Mouse (Mus musculus) mature B cell (primary cell): ENCODE data around the gene Npw.
"Not testable (repeated sequence)": the region's sequence is repeated elsewhere in the genome, so short reads cannot be mapped to it uniquely, and the experiment has no call there.

Experiments
- in situ Hi-C: fragments of 300-500 bp; cut with MboI; formaldehyde crosslinking; loops from 2 replicates; pipeline ENCODE4 v1.14.3; 2019

Gene Npw

DNA sequence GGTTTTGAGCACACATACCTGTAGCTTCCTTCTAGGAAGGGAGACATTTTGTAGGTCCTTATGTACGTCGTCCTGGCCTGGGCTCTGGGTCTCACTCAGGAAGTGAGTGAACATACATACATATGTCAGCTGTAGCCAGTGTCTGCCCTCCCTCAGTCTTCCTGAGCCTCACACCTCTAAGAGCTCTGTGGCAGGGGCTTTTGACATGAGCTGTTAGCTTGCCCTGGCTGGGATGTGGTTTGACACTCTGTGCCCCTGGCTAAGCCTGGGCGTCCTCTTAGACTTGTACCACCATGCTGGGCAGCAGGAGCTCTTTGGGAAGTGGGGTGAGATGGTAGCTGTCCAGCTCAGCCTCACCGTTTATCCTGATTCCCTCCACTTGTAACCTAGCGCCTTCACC, 13.1 kb upstream of the Npw start:
- in situ Hi-C loops = no loop called here

GRCm38 (mm10) chr17:24670246-24670844, 12.1 kb upstream of the Npw start:
- in situ Hi-C loops = no loop called here

DNA sequence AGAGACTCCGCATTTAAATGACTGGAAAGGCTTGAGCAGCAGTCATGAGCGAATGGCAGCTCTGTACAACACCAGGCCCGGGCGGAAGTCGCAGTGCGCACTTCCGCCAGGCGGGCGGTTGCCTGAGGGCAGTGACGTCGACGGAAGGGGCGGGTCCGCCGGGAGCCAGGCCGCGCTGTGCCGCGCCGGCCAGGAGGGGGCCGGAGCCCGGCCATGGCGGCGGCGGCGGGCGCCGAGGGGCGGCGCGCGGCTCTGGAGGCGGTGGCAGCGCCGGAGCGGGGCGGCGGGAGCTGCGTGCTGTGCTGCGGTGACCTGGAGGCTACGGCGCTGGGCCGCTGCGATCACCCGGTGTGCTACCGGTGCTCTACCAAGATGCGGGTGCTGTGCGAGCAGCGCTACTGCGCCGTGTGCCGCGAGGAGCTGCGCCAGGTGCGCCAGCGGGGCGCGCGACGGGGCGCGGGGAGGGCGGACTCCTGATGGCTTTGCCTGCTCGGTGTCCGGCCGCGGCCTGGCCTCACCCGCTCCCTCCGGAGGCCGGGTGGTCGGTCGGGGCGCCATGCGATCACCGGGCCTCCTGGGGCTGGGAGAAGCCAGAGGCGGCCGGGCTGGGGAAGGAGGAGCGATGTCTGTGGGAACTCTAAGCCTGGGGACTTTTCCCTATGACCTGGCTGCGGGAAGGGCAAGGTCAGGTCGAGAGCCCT, 11.4 kb upstream of the Npw start, which contains the start of gene Zfp598:
TSS of gene Zfp598 (plus strand) at position 143 of the 701 bp plus-strand sequence.
- in situ Hi-C loops = no loop called here

GRCm38 (mm10) chr17:24669214-24669544, 10.9 kb upstream of the Npw start:
- in situ Hi-C loops = not testable (repeated sequence)

DNA sequence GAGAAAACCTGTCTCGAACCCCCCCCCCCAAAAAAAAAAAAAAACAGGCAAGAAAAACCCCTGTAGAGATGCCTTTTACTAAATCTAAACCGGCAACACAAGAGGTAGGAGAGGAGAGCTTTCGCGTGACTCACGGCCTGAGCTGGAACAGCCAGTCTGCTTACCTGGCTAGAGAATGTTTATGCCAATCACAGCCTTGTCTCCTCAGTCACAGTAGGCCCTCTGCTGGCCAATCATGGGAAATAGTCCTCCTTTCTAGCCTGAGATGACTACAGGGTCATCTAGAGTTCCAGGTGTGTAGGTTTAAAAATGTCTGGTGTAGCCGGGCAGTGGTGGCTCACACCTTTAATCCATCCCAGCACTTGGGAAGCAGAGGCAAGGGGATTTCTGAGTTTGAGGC, 9.2 kb upstream of the Npw start:
- in situ Hi-C loops = no loop called here

DNA sequence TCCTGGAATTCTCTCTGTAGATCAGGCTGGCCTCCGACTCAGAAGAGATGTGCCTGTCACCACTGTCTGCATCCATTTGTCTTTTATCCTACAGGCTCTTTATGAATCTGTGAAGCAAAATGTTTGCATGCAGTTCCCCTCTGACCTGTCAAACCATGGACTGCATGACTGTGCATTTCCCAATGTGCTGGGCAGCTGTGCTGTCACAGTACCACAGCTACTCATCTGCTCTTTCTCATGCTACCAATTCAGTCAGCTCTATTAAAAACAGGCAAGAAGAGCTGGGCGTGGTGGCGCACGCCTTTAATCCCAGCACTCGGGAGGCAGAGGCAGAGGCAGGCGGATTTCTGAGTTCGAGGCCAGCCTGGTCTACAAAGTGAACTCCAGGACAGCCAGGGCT, 8.8 kb upstream of the Npw start:
- in situ Hi-C loops = not testable (repeated sequence)

DNA sequence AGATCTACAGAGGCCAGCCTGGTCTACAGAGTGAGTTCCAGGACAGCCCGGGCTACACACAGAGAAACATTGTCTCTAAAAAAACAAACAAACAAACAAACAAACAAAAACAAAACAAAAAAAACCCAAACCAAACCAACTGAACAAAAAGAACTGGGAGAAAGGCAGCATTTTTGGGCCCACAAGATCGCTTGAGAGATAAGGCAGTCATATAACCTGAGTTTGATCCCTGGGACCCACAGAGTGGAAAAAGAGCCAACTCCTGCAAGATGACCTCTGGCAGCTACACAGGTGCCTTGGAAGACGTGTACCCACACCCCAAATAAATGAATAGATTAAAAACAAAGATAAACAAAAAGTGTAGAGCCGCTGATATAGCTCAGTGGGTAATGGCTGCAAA, 3.3 kb downstream of the Npw start:
- in situ Hi-C loops = loop anchor here (10.0 kb wide), 1 partner anchor 120 kb away; the partner anchor contains the start of gene Rab26

DNA sequence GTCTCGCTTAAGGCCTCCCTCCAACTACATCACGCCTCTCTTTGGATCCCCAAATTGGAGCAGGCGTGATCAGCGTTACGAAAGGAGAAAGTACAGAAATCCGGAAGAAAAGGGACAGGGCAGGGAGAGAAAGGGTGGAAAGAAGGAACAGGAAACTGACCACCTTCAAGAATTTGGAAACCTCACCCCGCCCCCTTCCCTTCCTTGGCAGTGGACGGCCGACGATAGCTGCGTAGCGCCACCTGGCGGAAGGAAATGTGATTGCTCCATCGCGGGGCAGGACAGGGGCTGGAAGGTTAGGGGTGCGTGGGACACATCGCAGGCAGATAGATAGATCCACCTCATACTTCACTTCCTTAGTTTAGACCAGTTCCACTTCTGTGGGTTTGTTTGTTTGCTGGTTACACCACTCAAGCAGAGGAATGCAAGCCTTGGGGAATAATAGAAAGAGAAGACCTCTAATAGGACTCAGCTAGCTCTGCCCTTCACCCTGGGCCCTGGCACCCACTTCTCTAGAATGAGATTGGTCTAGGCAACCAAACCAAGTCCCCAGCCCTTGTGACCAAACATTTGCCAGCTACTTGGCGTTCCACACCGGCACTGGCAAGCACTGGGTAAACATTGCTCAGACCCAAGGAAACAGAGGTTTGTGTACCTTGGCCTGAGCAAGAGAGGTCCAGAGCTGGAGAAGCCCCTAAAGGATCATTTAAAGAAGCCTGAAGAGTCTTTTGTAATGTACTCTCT, 4.1 kb downstream of the Npw start:
- in situ Hi-C loops = loop anchor here (10.0 kb wide), 1 partner anchor 119 kb away; the partner anchor contains the start of gene Rab26

- in situ Hi-C loops = loop anchor here (10.0 kb wide), 1 partner anchor 117 kb away; the partner anchor contains the start of gene Rab26
These were observed 6.4 kb downstream of the Npw start for GRCm38 (mm10) chr17:24651835-24652234.

DNA sequence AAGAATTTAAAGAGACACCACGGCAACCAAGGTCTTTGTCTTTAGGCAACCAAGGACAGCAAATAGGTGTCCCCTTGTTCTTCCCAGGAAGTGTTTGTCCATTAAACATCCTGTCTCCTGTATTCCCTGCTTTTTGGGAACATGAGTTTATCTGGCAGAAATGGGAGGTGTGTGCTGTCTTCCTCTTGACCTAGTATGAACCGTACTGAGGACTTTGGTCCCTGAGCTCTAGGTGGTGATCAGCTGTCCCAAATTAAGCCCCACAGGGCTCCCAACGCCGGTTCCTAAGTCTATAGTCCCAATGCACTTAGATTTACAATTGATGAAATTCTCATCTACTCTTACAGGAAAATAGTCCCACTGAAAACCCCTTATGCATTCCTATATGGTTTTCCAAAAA, 7.5 kb downstream of the Npw start:
- in situ Hi-C loops = loop anchor here (10.0 kb wide), 1 partner anchor 116 kb away; the partner anchor contains the start of gene Rab26

- in situ Hi-C loops = loop anchor here (10.0 kb wide), 1 partner anchor 115 kb away; the partner anchor contains the start of gene Rab26
These were observed 8.1 kb downstream of the Npw start, which contains the start of gene Slc9a3r2 for GRCm38 (mm10) chr17:24650070-24650616. Slc9a3r2 (minus strand) TSS chr17:24650327.

DNA sequence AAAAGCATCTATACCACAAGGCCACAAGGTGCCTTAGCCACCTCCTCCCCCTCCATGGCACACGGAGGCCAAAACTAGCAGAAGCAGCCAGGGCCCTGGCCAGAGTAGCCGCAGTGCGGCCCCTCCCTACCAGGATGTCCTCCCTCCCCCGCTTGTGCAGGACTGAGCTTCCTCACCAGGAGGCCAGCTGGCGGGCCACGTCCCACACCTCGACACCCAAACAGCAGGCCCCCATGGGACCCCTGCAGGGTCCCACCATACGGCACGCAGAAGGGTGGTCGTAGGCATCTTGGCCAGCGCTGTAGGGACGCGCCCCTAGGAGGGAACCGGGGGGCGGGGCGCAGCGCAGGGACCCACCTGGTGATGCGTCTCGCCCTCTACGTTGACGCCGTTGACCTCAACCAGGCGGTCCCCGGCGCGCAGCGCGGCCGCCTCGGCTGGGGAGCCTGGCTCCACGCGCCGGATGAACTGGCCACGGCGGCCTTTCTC, 8.6 kb downstream of the Npw start:
- in situ Hi-C loops = loop anchor here (10.0 kb wide), 1 partner anchor 115 kb away; the partner anchor contains the start of gene Rab26

DNA sequence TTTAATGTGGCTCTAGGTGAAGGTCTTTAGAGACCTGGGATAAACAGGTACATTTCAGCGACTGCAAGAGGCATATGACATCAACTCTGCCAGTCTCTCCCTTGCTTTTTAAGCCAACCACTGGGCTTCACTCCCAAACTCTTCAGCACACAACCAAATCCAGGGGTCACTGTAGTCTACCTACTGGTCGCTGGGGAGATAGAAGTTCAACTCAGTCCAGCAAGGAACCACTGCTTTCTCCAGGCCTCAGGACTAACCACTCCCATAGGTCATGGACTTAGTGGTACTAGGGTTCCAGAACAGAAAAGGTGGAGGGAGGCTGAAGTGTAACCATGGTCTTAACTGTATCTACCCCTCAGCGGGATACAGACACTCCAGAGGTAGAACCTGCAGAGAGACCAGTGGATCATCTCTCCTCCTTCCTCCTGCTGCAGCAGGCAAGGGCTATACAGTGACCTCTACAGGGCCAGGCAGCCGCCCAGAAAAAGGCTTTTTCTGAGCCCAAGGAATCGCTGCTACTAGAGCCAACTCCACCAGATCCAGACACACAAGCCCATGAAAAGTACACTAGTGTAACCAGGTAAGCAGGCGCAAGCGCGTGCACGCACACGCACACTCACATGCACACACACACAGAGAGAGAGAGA, 9.4 kb downstream of the Npw start:
- in situ Hi-C loops = no loop called here

DNA sequence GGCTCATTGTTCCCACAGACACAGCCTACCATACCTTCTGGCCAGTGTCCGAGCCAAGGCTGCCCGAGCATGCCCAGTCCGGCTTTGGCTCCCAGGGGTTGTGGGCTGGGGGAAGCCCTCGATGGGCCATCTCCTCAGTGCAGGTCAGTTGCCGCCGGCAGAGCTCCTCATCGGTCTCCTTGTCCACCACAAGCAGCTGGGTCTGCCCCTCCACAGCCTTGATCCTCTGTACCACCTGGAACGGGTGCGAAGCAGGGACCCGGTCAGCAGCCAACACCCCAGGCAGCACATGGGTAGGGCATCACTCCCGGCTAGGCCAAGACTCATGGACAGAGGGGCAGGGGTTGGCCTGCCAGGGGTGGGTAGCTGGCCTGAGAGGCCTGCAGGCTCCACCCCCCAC, 10.8 kb downstream of the Npw start:
- in situ Hi-C loops = no loop called here

DNA sequence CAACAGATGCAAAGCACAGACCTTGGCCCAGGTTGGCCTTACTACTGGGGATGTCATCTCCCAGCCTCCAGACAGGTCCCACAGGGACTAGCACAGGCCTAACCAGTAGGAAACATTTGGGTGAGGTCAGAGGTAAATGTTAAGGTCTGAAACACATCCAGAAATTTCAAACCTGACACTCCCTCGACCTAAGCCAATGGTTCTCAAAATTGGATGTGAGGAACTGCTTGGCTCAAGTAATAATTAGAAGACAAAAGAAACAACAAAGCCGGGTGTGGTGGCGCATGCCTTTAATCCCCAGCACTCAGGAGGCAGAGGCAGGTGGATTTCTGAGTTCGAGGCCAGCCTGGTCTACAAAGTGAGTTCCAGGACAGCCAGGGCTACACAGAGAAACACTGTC, 11.9 kb downstream of the Npw start:
- in situ Hi-C loops = no loop called here

DNA sequence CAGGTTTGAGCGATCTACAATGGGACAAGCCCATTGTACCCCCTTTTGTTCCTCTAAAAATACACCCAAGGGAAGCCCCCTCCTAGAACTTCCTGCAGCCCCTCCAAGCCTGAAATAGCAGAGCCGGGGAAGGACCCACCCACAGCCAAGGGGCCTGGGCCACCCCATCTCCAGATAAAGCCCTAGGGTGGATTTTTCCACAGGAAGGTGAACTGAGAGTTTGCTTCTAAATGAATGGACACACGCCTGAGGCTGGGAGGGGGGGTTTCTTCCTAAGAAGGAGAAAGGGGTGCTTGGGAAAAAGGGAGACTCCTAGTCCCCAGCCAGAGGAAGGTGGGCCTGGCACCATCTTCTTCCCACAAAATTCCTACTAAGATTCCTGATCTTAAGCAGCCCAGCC, 12.3 kb downstream of the Npw start:
- in situ Hi-C loops = no loop called here

GRCm38 (mm10) chr17:24644875-24645721, 13.2 kb downstream of the Npw start:
- in situ Hi-C loops = no loop called here

DNA sequence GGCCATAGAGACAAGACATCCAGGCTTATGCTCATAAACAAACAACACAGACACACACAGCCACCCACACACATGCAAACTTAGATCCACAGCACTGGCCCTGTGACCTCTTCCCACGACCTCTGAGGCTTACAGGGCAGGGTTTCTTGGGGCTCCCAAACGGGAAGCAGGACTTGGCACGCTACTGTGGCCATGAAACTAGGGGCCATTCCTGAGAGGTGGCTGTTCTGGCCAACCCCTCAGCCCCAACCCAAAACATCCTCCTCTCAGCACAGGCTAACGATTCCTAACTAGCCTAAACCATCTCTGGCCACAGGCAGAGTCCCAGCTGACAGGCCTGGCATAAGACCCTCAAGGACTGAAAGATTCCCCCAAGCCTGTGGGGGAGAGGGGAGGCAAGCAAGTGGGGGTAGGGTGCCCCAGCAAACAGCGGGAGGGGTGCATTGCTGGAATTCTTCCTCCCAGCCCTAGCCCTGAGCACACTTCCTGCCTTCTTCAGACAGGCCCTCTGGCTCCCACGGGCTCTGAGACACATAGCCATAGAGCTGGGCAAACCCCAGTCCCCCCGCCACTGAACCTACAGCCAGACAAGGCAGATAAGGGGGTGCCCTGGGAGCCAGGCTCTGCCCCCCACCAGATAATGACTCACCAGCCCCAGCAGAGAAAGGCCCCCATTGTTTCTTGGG, 14.1 kb downstream of the Npw start:
- in situ Hi-C loops = no loop called here

- in situ Hi-C loops = no loop called here
These were observed 15.4 kb downstream of the Npw start for GRCm38 (mm10) chr17:24642791-24643343.

DNA sequence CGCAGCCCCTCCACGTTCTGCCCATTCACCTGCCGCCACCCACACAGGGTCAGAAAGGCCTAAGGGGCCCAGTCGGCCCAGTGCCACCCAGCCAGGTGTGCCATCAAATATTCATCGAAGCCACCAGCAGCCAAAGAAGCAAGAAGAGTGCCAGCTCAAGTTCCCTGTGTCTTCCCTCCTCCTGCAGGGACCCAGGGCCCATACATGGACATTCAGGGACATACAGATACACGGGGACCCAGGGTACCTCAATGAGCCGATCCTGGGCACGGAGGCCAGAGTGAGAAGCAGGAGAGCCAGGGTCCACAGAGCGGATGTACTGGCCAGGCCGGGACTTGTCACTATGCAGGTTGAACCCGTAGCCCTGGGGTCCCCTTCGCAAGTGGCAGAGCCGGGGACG, 16.3 kb downstream of the Npw start:
- in situ Hi-C loops = no loop called here
